Mouse (Mus musculus): ENCODE data around the gene Tmprss9. TPM values are rescaled to one million over a fixed set of nuclear protein-coding genes. Genes with fewer than 3 reads are reported as not detected.

The Tmprss9 gene
- polyA plus RNA-seq, 1 experiment from 2014 or later, result 0.05 TPM

GRCm38 (mm10) chr10:80917779-80918434 lies 46.3 kb downstream of the Tmprss9 start, which contains the start of gene Lmnb2:
Gene Lmnb2, minus strand, starts transcription at chr10:80918245.
- under 1% methylated on average over 55 of the region's 61 CpGs for WGBS

GRCm38 (mm10) chr10:80921923-80922322 lies 50.3 kb downstream of the Tmprss9 start:
- Histone ChIP-seq H3K4me2 (replicated peaks) (peak overlapping the region; percentile 62), H3K9me3 (replicated peaks) (no peaks in the 10 kb centered on the region), H3K4me1 (peaks cover 25% of the 10 kb centered on the region), H3K4me3 (replicated peaks) (peak overlapping the region; percentile 41), H3K9ac (peak overlapping the region; percentile 41), H3K27me3 (no peaks in the 10 kb centered on the region), H3K36me3 (no peaks in the 10 kb centered on the region), H3K27ac (replicated peaks) (peak overlapping the region; percentile 51)
- peak; percentile 30; the same call in 1 of the 2 replicates for ATAC-seq (ENCODE audit: insufficient number of reproducible peaks, low FRiP score, low TSS enrichment, low read depth)
- 4% methylated on average over 16 of the region's 16 CpGs for WGBS

More at GRCm38 (mm10) chr10:80917779-80918434, 46.3 kb downstream of the Tmprss9 start, which contains the start of gene Lmnb2:
- 0 out of 2 replicates have a peak, but pooled peaks have one; percentile 20 for ATAC-seq (ENCODE audit: insufficient number of reproducible peaks, low FRiP score, low TSS enrichment, low read depth)
- peak within 1 kb of the TSS; percentile 91 for H3K4me3 ChIP-seq (replicated peaks)
- peaks cover 49% of the 10 kb centered on the region for H3K4me1 ChIP-seq
- H3K4me2 ChIP-seq (replicated peaks), result peak within 1 kb of the TSS; percentile 93
- H3K36me3 ChIP-seq, result peaks cover 20% of the 10 kb centered on the region
- H3K27ac ChIP-seq (replicated peaks), result peak within 1 kb of the TSS; percentile 80
- H3K9me3 ChIP-seq (replicated peaks), result no peaks in the 10 kb centered on the region
- peak within 1 kb of the TSS; percentile 79 for H3K9ac ChIP-seq
- H3K27me3 ChIP-seq, result no peaks in the 10 kb centered on the region

- Histone ChIP-seq H3K36me3 (no peaks in the 10 kb centered on the region), H3K27ac (replicated peaks) (no peak overlapping the region), H3K4me1 (peaks cover 24% of the 10 kb centered on the region), H3K27me3 (no peaks in the 10 kb centered on the region), H3K9me3 (replicated peaks) (no peaks in the 10 kb centered on the region), H3K4me3 (replicated peaks) (no peak overlapping the region), H3K4me2 (replicated peaks) (no peak overlapping the region), H3K9ac (no peak overlapping the region)
- 47% methylated on average over 3 of the region's 3 CpGs for whole genome bisulfite sequencing
- no peak for ATAC-seq (ENCODE audit: insufficient number of reproducible peaks, low FRiP score, low TSS enrichment, low read depth)
These were observed 53.8 kb downstream of the Tmprss9 start for GRCm38 (mm10) chr10:80925472-80925871.

GRCm38 (mm10) chr10:80928586-80929298 lies 57.1 kb downstream of the Tmprss9 start:
- under 1% methylated on average over 48 of the region's 48 CpGs for WGBS
- Histone ChIP-seq H3K4me2 (replicated peaks) (peak overlapping the region; percentile 93), H3K4me3 (replicated peaks) (peak overlapping the region; percentile 52), H3K9ac (peak overlapping the region; percentile 34), H3K27ac (replicated peaks) (peak overlapping the region; percentile 97), H3K9me3 (replicated peaks) (no peaks in the 10 kb centered on the region), H3K36me3 (no peaks in the 10 kb centered on the region), H3K27me3 (peaks cover 8% of the 10 kb centered on the region), H3K4me1 (peaks cover 44% of the 10 kb centered on the region)
- ATAC-seq (ENCODE audit: insufficient number of reproducible peaks, low FRiP score, low TSS enrichment, low read depth), result peak; percentile 25; the same call in 1 of the 2 replicates

- H3K36me3 ChIP-seq, result no peaks in the 10 kb centered on the region
- peaks cover 14% of the 10 kb centered on the region for H3K27me3 ChIP-seq
- peak within 1 kb of the TSS; percentile 52 for H3K4me3 ChIP-seq (replicated peaks)
- H3K9me3 ChIP-seq (replicated peaks), result no peaks in the 10 kb centered on the region
- peak within 1 kb of the TSS; percentile 97 for H3K27ac ChIP-seq (replicated peaks)
- H3K4me1 ChIP-seq, result peaks cover 52% of the 10 kb centered on the region
- peak within 1 kb of the TSS; percentile 93 for H3K4me2 ChIP-seq (replicated peaks)
- WGBS, result under 1% methylated on average over 56 of the region's 56 CpGs
- peak within 1 kb of the TSS; percentile 48 for H3K9ac ChIP-seq
- peak; percentile 91 for ATAC-seq (ENCODE audit: insufficient number of reproducible peaks, low FRiP score, low TSS enrichment, low read depth)
These were observed 57.9 kb downstream of the Tmprss9 start, which contains the start of gene Gadd45b for GRCm38 (mm10) chr10:80929299-80930226. Gene Gadd45b, plus strand, starts transcription at chr10:80930073.

GRCm38 (mm10) chr10:80930361-80931152 lies 58.9 kb downstream of the Tmprss9 start:
- H3K27ac ChIP-seq (replicated peaks), result peak overlapping the region; percentile 71
- H3K4me3 ChIP-seq (replicated peaks), result peak overlapping the region; percentile 52
- H3K4me1 ChIP-seq, result peaks cover 60% of the 10 kb centered on the region
- peak overlapping the region; percentile 93 for H3K4me2 ChIP-seq (replicated peaks)
- WGBS, result under 1% methylated on average over 45 of the region's 45 CpGs
- peak overlapping the region; percentile 48 for H3K9ac ChIP-seq
- no peaks in the 10 kb centered on the region for H3K9me3 ChIP-seq (replicated peaks)
- no peak for ATAC-seq (ENCODE audit: insufficient number of reproducible peaks, low FRiP score, low TSS enrichment, low read depth)
- H3K36me3 ChIP-seq, result no peaks in the 10 kb centered on the region
- peaks cover 15% of the 10 kb centered on the region for H3K27me3 ChIP-seq

GRCm38 (mm10) chr10:80931153-80931671 lies 59.6 kb downstream of the Tmprss9 start:
- Histone ChIP-seq H3K4me2 (replicated peaks) (peak overlapping the region; percentile 93), H3K36me3 (no peaks in the 10 kb centered on the region), H3K9ac (peak overlapping the region; percentile 48), H3K4me1 (peaks cover 67% of the 10 kb centered on the region), H3K9me3 (replicated peaks) (no peaks in the 10 kb centered on the region), H3K27ac (replicated peaks) (0 out of 2 replicates have a peak overlapping the region, but pooled peaks have one; percentile 6), H3K4me3 (replicated peaks) (peak overlapping the region; percentile 52), H3K27me3 (peaks cover 15% of the 10 kb centered on the region)
- ATAC-seq (ENCODE audit: insufficient number of reproducible peaks, low FRiP score, low TSS enrichment, low read depth), result no peak
- WGBS, result 9% methylated on average over 14 of the region's 14 CpGs

GRCm38 (mm10) chr10:80931695-80932094 lies 60.0 kb downstream of the Tmprss9 start:
- ATAC-seq (ENCODE audit: insufficient number of reproducible peaks, low FRiP score, low TSS enrichment, low read depth), result no peak
- 6% methylated on average over 26 of the region's 26 CpGs for WGBS
- H3K27me3 ChIP-seq, result peaks cover 15% of the 10 kb centered on the region
- peaks cover 72% of the 10 kb centered on the region for H3K4me1 ChIP-seq
- peak overlapping the region; percentile 52 for H3K4me3 ChIP-seq (replicated peaks)
- peak overlapping the region; percentile 88; the same call in 1 of the 2 replicates for H3K27ac ChIP-seq (replicated peaks)
- H3K9ac ChIP-seq, result 0 out of 2 replicates have a peak overlapping the region, but pooled peaks have one; percentile 3
- peak overlapping the region; percentile 93 for H3K4me2 ChIP-seq (replicated peaks)
- no peaks in the 10 kb centered on the region for H3K36me3 ChIP-seq
- H3K9me3 ChIP-seq (replicated peaks), result no peaks in the 10 kb centered on the region

- Histone ChIP-seq H3K9me3 (replicated peaks) (no peaks in the 10 kb centered on the region), H3K27ac (replicated peaks) (peak overlapping the region; percentile 88; the same call in 1 of the 2 replicates)
These were observed 60.6 kb downstream of the Tmprss9 start for GRCm38 (mm10) chr10:80932206-80932605.

More at GRCm38 (mm10) chr10:80932206-80932605, 60.6 kb downstream of the Tmprss9 start:
- Histone ChIP-seq H3K36me3 (no peaks in the 10 kb centered on the region), H3K4me2 (replicated peaks) (peak overlapping the region; percentile 93), H3K9ac (peak overlapping the region; percentile 33; the same call in 1 of the 2 replicates), H3K4me1 (peaks cover 77% of the 10 kb centered on the region), H3K27me3 (peaks cover 15% of the 10 kb centered on the region), H3K4me3 (replicated peaks) (peak overlapping the region; percentile 52)
- no peak for ATAC-seq (ENCODE audit: insufficient number of reproducible peaks, low FRiP score, low TSS enrichment, low read depth)
- WGBS, result 2% methylated on average over 20 of the region's 20 CpGs
